26 mouse cellular contexts compared by ENCODE assay signal in the genomic region with DNA sequence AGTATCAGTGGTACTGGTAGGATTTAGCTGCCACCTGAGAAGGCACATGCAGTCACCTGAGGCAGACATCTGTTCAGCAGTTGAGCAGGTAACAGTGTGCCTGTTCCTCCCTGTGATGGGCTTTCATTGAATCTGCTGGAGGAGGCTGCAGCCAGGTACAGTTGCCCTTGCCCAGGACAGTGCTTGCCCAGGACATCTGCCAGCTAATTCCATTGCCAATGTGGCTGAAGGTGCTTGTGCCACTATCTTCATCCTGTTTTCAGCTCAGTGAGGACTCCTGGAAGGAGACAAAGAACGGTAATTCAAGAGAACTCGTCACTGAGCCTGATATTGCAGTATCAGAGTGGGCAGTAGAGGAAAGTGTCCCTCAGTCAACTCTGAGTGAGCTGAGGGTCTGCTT.
"Had no signal": no experiment of that assay in that cellular context is flagged by ENCODE, and none has a peak within 500 bp of the region (broad histone marks: within the 10 kb centered on the region; RNA-seq: fewer than 3 reads in every experiment).

No protein-coding gene starts in this region.

- H3K36me3 ChIP-seq: heart, embryonic 10.5 days; heart, embryonic 12.5 days; hindbrain, embryonic 10.5 days; hindbrain, embryonic 12.5 days; intestine, embryonic 15.5 days; limb, embryonic 10.5 days; limb, embryonic 12.5 days; liver, embryonic 13.5 days; liver, embryonic 15.5 days had no signal

- H3K4me1 ChIP-seq: intestine, embryonic 15.5 days; liver, embryonic 13.5 days; liver, embryonic 15.5 days had no signal

- H3K27me3 ChIP-seq: hindbrain, embryonic 12.5 days; intestine, embryonic 15.5 days; limb, embryonic 12.5 days; liver, embryonic 13.5 days; liver, embryonic 15.5 days had no signal

- H3K9ac ChIP-seq: heart, embryonic 12.5 days; hindbrain, embryonic 12.5 days; hindbrain, embryonic 14.5 days; intestine, embryonic 15.5 days; limb, embryonic 12.5 days; liver, embryonic 13.5 days; liver, embryonic 15.5 days; liver, postnatal 0 days had no signal

- H3K9me3 ChIP-seq: heart, embryonic 10.5 days; heart, embryonic 12.5 days; hindbrain, embryonic 10.5 days; hindbrain, embryonic 12.5 days; intestine, embryonic 15.5 days; limb, embryonic 10.5 days; limb, embryonic 12.5 days; liver, embryonic 13.5 days; liver, embryonic 15.5 days had no signal

- DNase-seq: gastrocnemius, postnatal 10 days; gastrocnemius, postnatal 25 days; heart, postnatal 10 days; heart, postnatal 4 days; kidney, adult 18-20 months; kidney, adult 8-10 months; kidney, postnatal 10 days; kidney, postnatal 4 days; liver; liver, embryonic 13.5 days; liver, postnatal 0 days had no signal

- H3K4me2 ChIP-seq: heart, embryonic 12.5 days; hindbrain, embryonic 12.5 days; hindbrain, embryonic 14.5 days; intestine, embryonic 15.5 days; limb, embryonic 12.5 days; liver, embryonic 13.5 days; liver, embryonic 15.5 days had no signal

- ATAC-seq: hindbrain, embryonic 16.5 days; inflammation-experienced regulatory T-cells, adult 6 months; intestine, embryonic 15.5 days; intestine, postnatal 0 days; liver, postnatal 0 days had no signal

- H3K4me3 ChIP-seq: gastrocnemius, adult 2 months; heart, embryonic 10.5 days; heart, embryonic 12.5 days; hindbrain, embryonic 10.5 days; hindbrain, embryonic 12.5 days; intestine, embryonic 15.5 days; layer of hippocampus, adult 2 months; left cerebral cortex, adult 2 months; limb, embryonic 10.5 days; limb, embryonic 12.5 days; liver, embryonic 13.5 days; liver, embryonic 15.5 days had no signal

- H3K27ac ChIP-seq: gastrocnemius, adult 2 months; heart, embryonic 10.5 days; hindbrain, embryonic 10.5 days; hindbrain, embryonic 12.5 days; hindbrain, embryonic 14.5 days; intestine, embryonic 15.5 days; layer of hippocampus, adult 2 months; left cerebral cortex, adult 2 months; limb, embryonic 10.5 days; limb, embryonic 12.5 days; liver, embryonic 13.5 days; liver, embryonic 15.5 days had no signal
